ENCODE assay signal across 15 mouse cellular contexts in the genomic region with DNA sequence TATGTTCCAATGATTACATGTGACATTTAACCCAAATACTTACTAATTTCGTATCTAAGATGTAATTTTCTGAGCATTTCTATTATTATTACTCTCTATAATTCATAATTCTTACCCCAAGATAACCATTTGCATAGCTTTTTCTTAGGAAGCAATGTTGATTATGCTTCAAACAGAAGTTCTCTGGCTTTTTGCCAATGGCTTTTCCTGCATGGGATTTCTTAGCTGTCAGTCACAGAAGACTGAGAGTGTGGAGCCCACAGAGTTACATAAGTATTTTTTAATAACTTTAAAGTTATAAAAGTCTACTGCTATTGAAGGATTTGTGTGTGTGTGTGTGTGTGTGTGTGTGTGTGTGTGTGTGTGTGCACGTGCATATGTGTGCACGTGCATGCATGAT.
"Had no signal": no experiment of that assay in that cellular context is flagged by ENCODE, and none has a peak within 500 bp of the region (broad histone marks: within the 10 kb centered on the region; RNA-seq: fewer than 3 reads in every experiment).

No protein-coding gene starts in this region.

- ATAC-seq: lung, postnatal 0 days; midbrain, embryonic 16.5 days had no signal

- H3K27me3 ChIP-seq: limb, embryonic 13.5 days; liver, embryonic 13.5 days; megakaryocyte, embryonic 14.5 days; midbrain, embryonic 12.5 days had no signal

- DNase-seq: kidney, adult 18-20 months; kidney, adult 9 months; kidney, postnatal 14 days; kidney, postnatal 4 days; left cerebral cortex, postnatal 4 days; liver, embryonic 13.5 days; lung, adult 2 months; lung, postnatal 36 days; thymus, adult 18-20 months; thymus, postnatal 36 days had no signal

- H3K36me3 ChIP-seq: limb, embryonic 13.5 days; liver, embryonic 13.5 days; midbrain, embryonic 12.5 days had no signal

- H3K27ac ChIP-seq: limb, embryonic 13.5 days; liver, embryonic 13.5 days; midbrain, embryonic 12.5 days had no signal

- H3K4me1 ChIP-seq: limb, embryonic 13.5 days; liver, embryonic 13.5 days; megakaryocyte, embryonic 14.5 days; midbrain, embryonic 12.5 days had no signal

- H3K9ac ChIP-seq: limb, embryonic 13.5 days; liver, embryonic 13.5 days; midbrain, embryonic 12.5 days had no signal

- H3K9me3 ChIP-seq: limb, embryonic 13.5 days; liver, embryonic 13.5 days; megakaryocyte, embryonic 14.5 days; midbrain, embryonic 12.5 days had no signal

- H3K4me2 ChIP-seq: limb, embryonic 13.5 days; liver, embryonic 13.5 days; midbrain, embryonic 12.5 days had no signal

- H3K4me3 ChIP-seq: limb, embryonic 13.5 days; liver, embryonic 13.5 days; megakaryocyte, embryonic 14.5 days; midbrain, embryonic 12.5 days had no signal
